Mouse (Mus musculus): ENCODE data around the gene Ostm1.

DNA sequence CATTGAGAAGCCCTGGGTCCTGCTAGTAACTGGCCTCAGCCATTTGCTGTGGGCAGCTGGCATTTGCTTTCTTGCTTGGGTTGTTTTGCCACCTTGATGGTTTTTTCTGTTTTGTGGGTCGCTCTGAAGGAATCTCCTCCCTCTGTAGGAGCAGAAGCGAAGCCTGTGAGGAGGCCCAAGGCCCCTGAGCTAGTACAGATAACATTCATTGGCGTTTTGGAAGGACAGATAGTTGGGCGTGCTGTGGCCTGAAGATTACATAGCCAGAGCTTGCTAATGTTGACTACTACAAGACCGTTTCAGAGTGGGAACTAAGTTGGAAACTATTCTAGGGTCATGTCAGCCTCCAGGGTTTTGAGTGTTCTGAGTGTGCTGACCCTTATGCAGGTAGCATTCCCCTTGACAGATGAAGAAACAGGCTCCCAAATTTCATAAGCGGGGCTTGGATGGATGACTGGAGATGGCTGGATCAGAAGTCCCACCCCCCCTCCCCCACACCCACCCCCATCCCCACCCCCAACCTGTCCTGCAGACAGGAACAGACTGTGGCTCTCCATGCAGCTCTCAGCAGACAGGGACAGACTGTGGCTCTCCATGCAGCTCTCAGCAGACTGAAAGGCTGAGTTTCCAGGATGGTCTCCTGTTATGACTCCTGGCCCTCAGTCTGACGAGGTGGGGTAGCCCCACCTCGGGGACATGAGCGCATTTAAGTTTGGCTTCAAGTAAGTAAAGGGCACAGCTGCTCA lies 45.9 kb upstream of the Ostm1 start:
- TF ChIP-seq POLR2A (IDR thresholded peaks at IDR 0.05; ENCODE audit: low read depth, low read length), result no peak
- no peak for TF ChIP-seq CTCF (IDR thresholded peaks at IDR 0.05; ENCODE audit: borderline replicate concordance, insufficient read depth, low read length)

Measured in embryonic fibroblast, embryonic 13.5 days (primary cell).